Mouse (Mus musculus) G1E (cell line): ENCODE results near the gene Crocc.

ENCODE experiments used
- CTCF ChIP-seq: IDR thresholded peaks from 2 replicates; pipeline ENCODE4 v1.5.1; 2012; ENCODE audit warnings: low read depth, low read length, inconsistent platforms, mixed read lengths
- GATA1 ChIP-seq: IDR thresholded peaks from 2 replicates; pipeline ENCODE4 v1.6.1; 2012; ENCODE audit warnings: borderline replicate concordance, low read length, inconsistent platforms, mixed read lengths
- POLR2AphosphoS5 ChIP-seq: IDR thresholded peaks from 2 replicates; pipeline ENCODE4 v1.6.1; 2012; ENCODE audit warnings: low read depth, low read length, inconsistent platforms; ENCODE audit not compliant: insufficient replicate concordance
- TAL1 ChIP-seq: conservative IDR thresholded peaks from 2 replicates; pipeline ENCODE4 v1.6.1; 2012; ENCODE audit warnings: low read depth, low read length, inconsistent platforms, mixed read lengths

- TF ChIP-seq CTCF (no peak), POLR2AphosphoS5 (no peak), TAL1 (no peak), GATA1 (no peak)
These were observed 46.2 kb downstream of the Crocc start for GRCm38 (mm10) chr4:141014114-141014513.
